Mouse (Mus musculus) liver, postnatal 0 days (tissue): ENCODE results near the gene Dlx6.

Experiments
- CTCF ChIP-seq: sonication (generic); IDR thresholded peaks from 2 replicates; pipeline ENCODE4 v1.5.1; 2016; ENCODE audit warnings: antibody characterized with exemption, low read depth
- EP300 ChIP-seq: IDR thresholded peaks from 2 replicates; pipeline ENCODE4 v1.6.1; 2016; ENCODE audit warnings: antibody characterized with exemption, low read depth, mild to moderate bottlenecking

DNA sequence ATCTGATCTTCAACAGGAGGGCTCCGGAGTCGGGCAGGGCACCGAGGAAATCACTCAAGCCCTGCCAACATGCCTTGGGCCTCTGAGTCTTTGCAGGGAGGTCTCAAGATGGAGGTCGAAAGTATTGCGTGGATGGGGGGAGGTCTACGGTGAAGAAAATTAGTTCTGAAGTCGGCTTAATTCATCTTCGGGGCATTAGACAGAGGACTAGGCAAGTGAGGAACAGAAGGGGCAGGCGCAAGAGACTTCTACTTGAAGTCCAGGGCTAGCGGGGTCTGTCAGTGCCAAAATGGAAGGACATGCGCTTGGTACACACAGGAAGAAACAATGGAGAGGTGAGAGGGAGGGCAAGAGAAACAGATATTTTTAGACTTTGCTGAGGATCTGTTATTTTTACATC lies 12.0 kb downstream of the Dlx6 start:
- TF ChIP-seq CTCF (no peak), EP300 (no peak)
